Mouse (Mus musculus): ENCODE data around the gene Gphn. TPM values are rescaled to one million over a fixed set of nuclear protein-coding genes. Genes with fewer than 3 reads are reported as not detected.
"Not testable (repeated sequence)": the region's sequence is repeated elsewhere in the genome, so short reads cannot be mapped to it uniquely, and the experiment has no call there.

The Gphn gene
- total and polyA plus RNA-seq, 2 experiments from 2014 or later: 69.7 to 83.2 TPM

GRCm38 (mm10) chr12:78395297-78395696 is 169.1 kb downstream of the Gphn start:
- no peak for ATAC-seq (ENCODE audit: low FRiP score)
- no peak for TF ChIP-seq CTCF (IDR thresholded peaks at IDR 0.05)
- 96% methylated on average over 1 of the region's 1 CpGs for WGBS
- Histone ChIP-seq H3K4me1 (ENCODE audit: insufficient read depth, low read length) (no peaks in the 10 kb centered on the region), H3K9ac (replicated peaks; ENCODE audit: low read length, poor library complexity, severe bottlenecking) (no peak overlapping the region), H3K9me3 (ENCODE audit: low read length) (no peaks in the 10 kb centered on the region), H3K27ac (ENCODE audit: low read depth, low read length) (no peak overlapping the region), H3K27me3 (ENCODE audit: insufficient read depth, low read length) (no peaks in the 10 kb centered on the region), H3K4me2 (ENCODE audit: low read depth, low read length, poor library complexity, severe bottlenecking) (no peak overlapping the region), H3K36me3 (ENCODE audit: insufficient read depth, low read length) (no peaks in the 10 kb centered on the region), H3K4me3 (ENCODE audit: low read depth, low read length) (no peak overlapping the region)
- no peak for DNase-seq (ENCODE audit: low spot score)

- not testable (repeated sequence) for H3K9me3 ChIP-seq (ENCODE audit: low read length); DNase-seq (ENCODE audit: low spot score); H3K27me3 ChIP-seq (ENCODE audit: insufficient read depth, low read length); ATAC-seq (ENCODE audit: low FRiP score); H3K4me1 ChIP-seq (ENCODE audit: insufficient read depth, low read length); H3K9ac ChIP-seq (replicated peaks; ENCODE audit: low read length, poor library complexity, severe bottlenecking); H3K36me3 ChIP-seq (ENCODE audit: insufficient read depth, low read length); H3K4me3 ChIP-seq (ENCODE audit: low read depth, low read length); H3K27ac ChIP-seq (ENCODE audit: low read depth, low read length); H3K4me2 ChIP-seq (ENCODE audit: low read depth, low read length, poor library complexity, severe bottlenecking)
- 63% methylated on average over 7 of the region's 7 CpGs for WGBS
Observed at GRCm38 (mm10) chr12:78407518-78407917, 181.3 kb downstream of the Gphn start.

DNA sequence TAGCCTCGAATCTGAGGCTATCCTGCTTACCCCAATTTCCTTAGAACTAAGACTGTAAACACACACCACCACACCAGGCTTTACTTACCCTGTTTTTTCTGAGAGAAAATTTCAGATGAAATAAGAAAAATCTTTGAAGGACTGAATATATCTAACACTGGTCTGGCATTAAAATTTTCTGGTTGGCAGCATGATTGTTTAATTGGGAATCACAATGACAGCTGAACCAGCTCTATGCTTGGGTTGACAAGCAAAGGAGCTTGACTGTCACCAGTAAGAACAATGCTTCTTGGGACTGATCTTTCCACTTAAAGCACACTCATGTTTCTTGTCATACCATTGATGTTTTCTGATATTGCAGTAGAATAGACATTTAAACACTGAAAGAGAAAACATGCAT is 296.0 kb downstream of the Gphn start:
- 69% methylated on average over 1 of the region's 1 CpGs for WGBS
- ATAC-seq (ENCODE audit: low FRiP score) (no peak), DNase-seq (ENCODE audit: low spot score) (no peak)
- Histone ChIP-seq H3K4me1 (ENCODE audit: insufficient read depth, low read length) (no peaks in the 10 kb centered on the region), H3K9me3 (ENCODE audit: low read length) (no peaks in the 10 kb centered on the region), H3K36me3 (ENCODE audit: insufficient read depth, low read length) (no peaks in the 10 kb centered on the region), H3K27me3 (ENCODE audit: insufficient read depth, low read length) (no peaks in the 10 kb centered on the region), H3K9ac (replicated peaks; ENCODE audit: low read length, poor library complexity, severe bottlenecking) (no peak overlapping the region), H3K4me2 (ENCODE audit: low read depth, low read length, poor library complexity, severe bottlenecking) (no peak overlapping the region), H3K4me3 (ENCODE audit: low read depth, low read length) (no peak overlapping the region), H3K27ac (ENCODE audit: low read depth, low read length) (no peak overlapping the region)
- no peak for TF ChIP-seq CTCF (IDR thresholded peaks at IDR 0.05)

DNA sequence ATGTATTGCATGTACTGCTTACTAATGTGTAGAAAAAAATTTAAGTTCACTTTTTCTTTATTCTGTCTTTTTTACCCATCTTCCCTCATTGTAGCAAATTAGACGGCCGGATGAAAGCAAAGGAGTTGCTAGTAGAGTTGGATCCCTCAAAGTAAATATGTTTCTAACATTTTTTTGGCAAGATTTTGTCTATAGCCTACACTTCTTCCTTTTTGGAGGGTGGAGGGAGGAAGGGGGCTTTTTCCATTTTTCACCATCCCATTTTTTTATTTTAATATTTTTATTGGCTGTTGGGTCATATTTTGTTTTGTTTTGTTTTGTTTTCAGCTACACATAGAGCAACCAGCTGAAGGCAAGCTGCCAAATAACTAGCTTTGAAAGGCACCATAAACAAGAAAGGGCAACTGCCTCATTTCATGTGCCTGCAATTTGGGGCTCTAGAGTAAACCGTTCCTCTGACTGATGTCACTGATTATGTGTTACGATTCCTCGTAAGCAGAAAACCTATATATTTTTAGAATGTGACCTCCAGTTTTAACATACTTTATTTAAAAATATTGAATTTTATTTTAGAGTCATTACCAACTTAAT is 296.7 kb downstream of the Gphn start:
- Histone ChIP-seq H3K27ac (ENCODE audit: low read depth, low read length) (no peak overlapping the region), H3K4me3 (ENCODE audit: low read depth, low read length) (no peak overlapping the region), H3K9me3 (ENCODE audit: low read length) (no peaks in the 10 kb centered on the region), H3K4me1 (ENCODE audit: insufficient read depth, low read length) (no peaks in the 10 kb centered on the region), H3K27me3 (ENCODE audit: insufficient read depth, low read length) (no peaks in the 10 kb centered on the region), H3K4me2 (ENCODE audit: low read depth, low read length, poor library complexity, severe bottlenecking) (no peak overlapping the region), H3K36me3 (ENCODE audit: insufficient read depth, low read length) (no peaks in the 10 kb centered on the region), H3K9ac (replicated peaks; ENCODE audit: low read length, poor library complexity, severe bottlenecking) (no peak overlapping the region)
- no peak for DNase-seq (ENCODE audit: low spot score)
- no peak for TF ChIP-seq CTCF (IDR thresholded peaks at IDR 0.05)
- ATAC-seq (ENCODE audit: low FRiP score): no peak
- WGBS: 90% methylated on average over 5 of the region's 5 CpGs

DNA sequence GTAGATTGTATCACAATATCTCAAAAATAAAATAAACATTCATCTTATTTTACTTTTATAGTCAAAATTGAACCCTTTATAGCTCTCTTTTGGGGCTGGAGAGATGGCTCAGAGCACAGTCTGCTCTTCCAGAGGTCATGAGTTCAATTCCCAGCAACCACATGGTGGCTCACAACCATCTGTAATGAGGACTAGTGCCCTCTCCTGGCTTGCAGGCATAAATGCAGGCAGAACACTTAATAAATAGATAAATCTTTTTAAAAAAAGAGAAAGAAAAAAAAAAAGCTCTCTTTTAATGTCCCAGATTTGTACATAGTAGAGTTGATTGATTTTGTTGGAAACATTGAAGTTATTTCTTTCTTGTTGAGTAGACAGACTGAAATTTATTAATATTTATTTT is 311.4 kb downstream of the Gphn start:
- not testable (repeated sequence) for H3K9ac ChIP-seq (replicated peaks; ENCODE audit: low read length, poor library complexity, severe bottlenecking); ATAC-seq (ENCODE audit: low FRiP score); H3K9me3 ChIP-seq (ENCODE audit: low read length)

GRCm38 (mm10) chr12:78550913-78551312 is 324.7 kb downstream of the Gphn start:
- Histone ChIP-seq H3K9me3 (ENCODE audit: low read length) (no peaks in the 10 kb centered on the region), H3K4me1 (ENCODE audit: insufficient read depth, low read length) (no peaks in the 10 kb centered on the region), H3K36me3 (ENCODE audit: insufficient read depth, low read length) (no peaks in the 10 kb centered on the region), H3K4me3 (ENCODE audit: low read depth, low read length) (no peak overlapping the region), H3K9ac (replicated peaks; ENCODE audit: low read length, poor library complexity, severe bottlenecking) (no peak overlapping the region), H3K27ac (ENCODE audit: low read depth, low read length) (no peak overlapping the region), H3K4me2 (ENCODE audit: low read depth, low read length, poor library complexity, severe bottlenecking) (no peak overlapping the region), H3K27me3 (ENCODE audit: insufficient read depth, low read length) (no peaks in the 10 kb centered on the region)
- ATAC-seq (ENCODE audit: low FRiP score) (no peak), DNase-seq (ENCODE audit: low spot score) (no peak)
- 94% methylated on average over 2 of the region's 2 CpGs for WGBS
- TF ChIP-seq CTCF (IDR thresholded peaks at IDR 0.05): no peak

More for the DNA sequence above, 311.4 kb downstream of the Gphn start:
- DNase-seq (ENCODE audit: low spot score); H3K27me3 ChIP-seq (ENCODE audit: insufficient read depth, low read length); H3K27ac ChIP-seq (ENCODE audit: low read depth, low read length); H3K4me3 ChIP-seq (ENCODE audit: low read depth, low read length); H3K4me1 ChIP-seq (ENCODE audit: insufficient read depth, low read length); H3K36me3 ChIP-seq (ENCODE audit: insufficient read depth, low read length); H3K4me2 ChIP-seq (ENCODE audit: low read depth, low read length, poor library complexity, severe bottlenecking): not testable (repeated sequence)

All from midbrain, postnatal 0 days (tissue).